Mouse (Mus musculus): Measurements from ENCODE around the gene Cpm.
"Not testable (repeated sequence)": the region's sequence is repeated elsewhere in the genome, so short reads cannot be mapped to it uniquely, and the experiment has no call there.

The Cpm gene

GRCm38 (mm10) chr10:117629169-117629971 is at the start of gene Cpm:
Gene Cpm (plus strand): TSS chr10:117629500.
- DNase-seq: peak; percentile 89

- DNase-seq: no peak
Measured at GRCm38 (mm10) chr10:117579771-117580284, 49.5 kb upstream of the Cpm start.

GRCm38 (mm10) chr10:117580405-117580804 is 48.9 kb upstream of the Cpm start:
- DNase-seq: no peak

- DNase-seq: no peak
Measured at GRCm38 (mm10) chr10:117581007-117581752, 48.1 kb upstream of the Cpm start.

GRCm38 (mm10) chr10:117581753-117582062 is 47.6 kb upstream of the Cpm start:
- no peak for DNase-seq

- DNase-seq: no peak
Measured at GRCm38 (mm10) chr10:117583155-117584061, 45.9 kb upstream of the Cpm start.

GRCm38 (mm10) chr10:117584102-117584501 is 45.2 kb upstream of the Cpm start:
- no peak for DNase-seq

GRCm38 (mm10) chr10:117584566-117585515 is 44.5 kb upstream of the Cpm start:
- DNase-seq: no peak

GRCm38 (mm10) chr10:117585600-117586299 is 43.5 kb upstream of the Cpm start:
- DNase-seq: no peak

GRCm38 (mm10) chr10:117586859-117587258 is 42.4 kb upstream of the Cpm start:
- no peak for DNase-seq

GRCm38 (mm10) chr10:117587335-117587734 is 42.0 kb upstream of the Cpm start:
- no peak for DNase-seq

- not testable (repeated sequence) for DNase-seq
Measured at GRCm38 (mm10) chr10:117588416-117589143, 40.7 kb upstream of the Cpm start.

- DNase-seq: no peak
Measured at GRCm38 (mm10) chr10:117589144-117589940, 40.0 kb upstream of the Cpm start.

- no peak for DNase-seq
Measured at GRCm38 (mm10) chr10:117590331-117591301, 38.7 kb upstream of the Cpm start.

- DNase-seq: peak; percentile 51 to 55
Measured at GRCm38 (mm10) chr10:117591766-117592165, 37.5 kb upstream of the Cpm start.

GRCm38 (mm10) chr10:117592306-117593040 is 36.8 kb upstream of the Cpm start:
- no peak for DNase-seq

GRCm38 (mm10) chr10:117593041-117593570 is 36.2 kb upstream of the Cpm start:
- DNase-seq: no peak
